Mouse (Mus musculus): Measurements from ENCODE around the gene Hjurp.
"Not testable (repeated sequence)": the region's sequence is repeated elsewhere in the genome, so short reads cannot be mapped to it uniquely, and the experiment has no call there.

Gene Hjurp

GRCm38 (mm10) chr1:88238771-88239170, 38.7 kb downstream of the Hjurp start:
- no peak for DNase-seq (ENCODE audit: low spot score in 2 of 2)

GRCm38 (mm10) chr1:88237311-88237710, 40.1 kb downstream of the Hjurp start:
- DNase-seq (ENCODE audit: low spot score in 2 of 2): no peak

- DNase-seq (ENCODE audit: low spot score in 2 of 2): no peak
These were observed 41.5 kb downstream of the Hjurp start for GRCm38 (mm10) chr1:88235894-88236415.

GRCm38 (mm10) chr1:88235046-88235893, 42.2 kb downstream of the Hjurp start:
- DNase-seq (ENCODE audit: low spot score in 2 of 2): no peak

GRCm38 (mm10) chr1:88234646-88235045, 42.8 kb downstream of the Hjurp start:
- no peak for DNase-seq (ENCODE audit: low spot score in 2 of 2)

- DNase-seq (ENCODE audit: low spot score in 2 of 2): no peak
These were observed 43.2 kb downstream of the Hjurp start for GRCm38 (mm10) chr1:88234248-88234610.

- DNase-seq (ENCODE audit: low spot score in 2 of 2): no peak
These were observed 43.8 kb downstream of the Hjurp start for GRCm38 (mm10) chr1:88233421-88234247.

GRCm38 (mm10) chr1:88232664-88233380, 44.6 kb downstream of the Hjurp start:
- no peak for DNase-seq (ENCODE audit: low spot score in 2 of 2)

GRCm38 (mm10) chr1:88231803-88232499, 45.5 kb downstream of the Hjurp start:
- no peak for DNase-seq (ENCODE audit: low spot score in 2 of 2)

GRCm38 (mm10) chr1:88230981-88231802, 46.2 kb downstream of the Hjurp start:
- no peak for DNase-seq (ENCODE audit: low spot score in 2 of 2)

- no peak for DNase-seq (ENCODE audit: low spot score in 2 of 2)
These were observed 47.0 kb downstream of the Hjurp start for GRCm38 (mm10) chr1:88230421-88230820.

- DNase-seq (ENCODE audit: low spot score in 2 of 2): no peak
These were observed 47.4 kb downstream of the Hjurp start for GRCm38 (mm10) chr1:88229986-88230385.

GRCm38 (mm10) chr1:88229566-88229965, 47.9 kb downstream of the Hjurp start:
- no peak for DNase-seq (ENCODE audit: low spot score in 2 of 2)

- DNase-seq (ENCODE audit: low spot score in 2 of 2): no peak
These were observed 49.3 kb downstream of the Hjurp start for GRCm38 (mm10) chr1:88228121-88228520.

GRCm38 (mm10) chr1:88227482-88227881, 50.0 kb downstream of the Hjurp start:
- no peak for DNase-seq (ENCODE audit: low spot score in 2 of 2)

GRCm38 (mm10) chr1:88226670-88227379, 50.6 kb downstream of the Hjurp start, which contains the start of gene Mroh2a:
Gene Mroh2a (plus strand): TSS chr1:88226986.
- no peak for DNase-seq (ENCODE audit: low spot score in 2 of 2)

GRCm38 (mm10) chr1:88225741-88226140, 51.7 kb downstream of the Hjurp start:
- DNase-seq (ENCODE audit: low spot score in 2 of 2): peak in 1 of 2 experiments; percentile 1

- DNase-seq (ENCODE audit: low spot score in 2 of 2): not testable (repeated sequence)
These were observed 52.1 kb downstream of the Hjurp start for GRCm38 (mm10) chr1:88225301-88225700.

- peak in 1 of 2 experiments; percentile 1 for DNase-seq (ENCODE audit: low spot score in 2 of 2)
These were observed 53.2 kb downstream of the Hjurp start for GRCm38 (mm10) chr1:88224029-88224776.

Data from natural killer cell, adult 2 months (primary cell).